Mouse (Mus musculus) cerebellum, adult 9-10 months (tissue): ENCODE measurements at regions not wholly inside any gene's neighbourhood (a gene's known extent, or its start where the extent isn't known, plus 50 kb on each side); places are given as distances from the start of the nearest gene placed in this dataset.

Source experiments
- DNase-seq: peaks from one replicate; pipeline ENCODE4 v3.0.0; 2022

GRCm38 (mm10) chr13:28425116-28425515, 167.8 kb downstream of the Gm11361 start:
- DNase-seq, result no peak

- no peak for DNase-seq
These were observed 167.2 kb downstream of the Gm11361 start for GRCm38 (mm10) chr13:28424446-28425059.

DNA sequence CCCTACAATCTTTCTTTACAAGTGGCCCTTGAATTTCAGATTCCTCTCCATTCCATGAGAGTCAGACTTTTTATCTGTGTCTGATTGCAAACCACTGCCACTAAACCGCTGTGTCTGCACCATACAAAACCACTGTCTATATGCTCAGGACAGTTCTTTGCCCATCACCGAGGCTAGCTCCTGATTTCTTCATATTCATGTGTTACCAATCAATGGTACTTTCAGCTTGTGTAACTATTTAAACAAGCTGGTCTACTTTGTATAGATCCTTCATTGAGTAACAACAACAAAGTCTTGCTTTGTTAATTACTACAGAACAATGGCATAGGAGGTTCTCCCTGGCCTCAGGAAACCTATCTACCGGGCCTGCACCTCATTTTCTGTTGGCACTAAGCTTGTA, 164.0 kb downstream of the Gm11361 start:
- DNase-seq, result no peak

- DNase-seq, result no peak
These were observed 163.3 kb downstream of the Gm11361 start for GRCm38 (mm10) chr13:28420636-28421035.

- peak; percentile 76 for DNase-seq
These were observed 162.6 kb downstream of the Gm11361 start for GRCm38 (mm10) chr13:28419950-28420381.

GRCm38 (mm10) chr13:28418936-28419681, 161.8 kb downstream of the Gm11361 start:
- DNase-seq, result peak; percentile 31

- peak; percentile 39 for DNase-seq
These were observed 160.9 kb downstream of the Gm11361 start for GRCm38 (mm10) chr13:28417929-28418881.

DNA sequence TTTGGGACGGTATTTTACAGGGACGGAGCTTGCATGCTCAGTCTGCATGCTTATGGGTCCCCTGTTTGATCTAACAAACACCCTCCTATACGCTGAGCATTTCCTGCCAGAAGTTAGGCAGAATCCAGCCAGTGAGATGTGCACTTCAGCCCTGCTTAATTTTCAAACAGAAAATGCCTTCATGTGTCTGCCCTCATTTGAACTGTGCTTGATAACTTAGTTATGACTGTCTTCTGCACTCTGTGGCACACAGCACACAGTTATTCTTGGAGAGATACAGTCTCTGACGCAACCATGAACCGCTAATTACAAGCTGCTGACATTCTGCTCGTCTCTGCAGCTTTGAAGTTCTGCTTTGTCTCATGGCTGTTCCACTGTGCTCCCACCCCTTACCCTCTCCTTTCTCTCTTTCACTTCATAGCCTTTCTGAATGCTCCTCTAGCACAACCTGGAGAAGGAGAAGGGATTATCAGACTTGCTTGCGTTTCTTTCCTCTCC, 160.2 kb downstream of the Gm11361 start:
- DNase-seq, result peak; percentile 44

- peak; percentile 50 for DNase-seq
These were observed 159.6 kb downstream of the Gm11361 start for GRCm38 (mm10) chr13:28416887-28417286.

DNA sequence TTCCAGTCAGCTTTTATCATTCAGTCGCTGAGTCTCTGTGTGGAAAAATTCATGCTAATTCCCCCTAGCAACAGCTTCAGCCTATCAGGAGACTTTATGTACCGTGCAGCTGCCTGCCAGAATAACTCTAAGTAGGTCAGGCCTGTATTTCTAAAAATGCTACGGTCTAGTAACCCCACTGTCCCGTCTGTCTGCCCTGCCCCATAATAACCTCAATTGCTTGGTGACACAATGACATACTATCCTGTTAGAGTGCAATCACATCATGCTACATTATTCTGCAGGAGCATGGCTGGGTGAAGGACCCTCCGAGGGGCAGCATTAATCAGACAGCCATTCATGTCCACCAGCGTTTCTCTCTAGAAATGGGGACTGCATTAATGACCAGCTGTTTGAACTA, 158.9 kb downstream of the Gm11361 start:
- DNase-seq, result peak; percentile 75

GRCm38 (mm10) chr13:28415769-28416168, 158.4 kb downstream of the Gm11361 start:
- peak; percentile 25 for DNase-seq

- DNase-seq, result no peak
These were observed 153.0 kb downstream of the Gm11361 start for GRCm38 (mm10) chr13:28410324-28410723.

GRCm38 (mm10) chr13:28409609-28409902, 152.2 kb downstream of the Gm11361 start:
- no peak for DNase-seq

- no peak for DNase-seq
These were observed 151.7 kb downstream of the Gm11361 start for GRCm38 (mm10) chr13:28408868-28409608.

DNA sequence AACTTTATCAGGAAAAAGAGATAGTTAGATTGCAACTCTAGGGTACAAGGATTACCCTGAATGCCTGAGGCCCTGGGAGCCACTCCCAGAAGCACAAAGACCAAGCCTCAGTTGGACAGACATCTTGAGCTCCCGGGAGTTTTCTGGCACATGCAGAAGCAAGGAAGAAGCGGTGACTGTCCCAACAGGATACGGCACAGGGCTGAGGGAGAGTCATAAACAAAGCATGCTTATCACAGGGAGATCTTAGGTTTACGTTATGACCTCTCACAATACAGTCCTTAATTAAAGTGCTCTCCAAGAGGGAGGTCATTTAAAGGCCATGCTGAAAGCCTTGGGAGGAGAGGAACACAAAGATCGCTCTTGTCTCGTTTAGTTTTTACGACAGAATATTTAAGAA, 143.1 kb downstream of the Gm11361 start:
- DNase-seq, result no peak
